Mouse (Mus musculus) forebrain, embryonic 11.5 days (tissue): ENCODE data around the gene Hormad1. TPM values are rescaled to one million over a fixed set of nuclear protein-coding genes. Genes with fewer than 3 reads are reported as not detected.
"Not testable (repeated sequence)": the region's sequence is repeated elsewhere in the genome, so short reads cannot be mapped to it uniquely, and the experiment has no call there.

Experiments used
- ATAC-seq: fragments of 200-750 bp; cut with Nextera tagmentation; replicated peaks from 2 replicates; pipeline ENCODE4 v1.8.0; 2017; ENCODE audit warnings: moderate TSS enrichment; ENCODE audit not compliant: low FRiP score
- DNase-seq: peaks from one replicate; pipeline ENCODE4 v3.0.0-alpha.2; 2017; ENCODE audit warnings: low spot score
- H3K27ac ChIP-seq: fragments of 300-500 bp; sonication (generic); 2 replicates; pipeline ENCODE4 v1.5.1; 2014; ENCODE audit warnings: low read depth, low read length
- H3K27me3 ChIP-seq: fragments of 300-500 bp; sonication (generic); 2 replicates; pipeline ENCODE4 v1.6.1; 2014; ENCODE audit warnings: mild to moderate bottlenecking, low read length, mixed read lengths; ENCODE audit not compliant: control insufficient read depth, insufficient read depth
- H3K36me3 ChIP-seq: fragments of 300-500 bp; sonication (generic); 2 replicates; pipeline ENCODE4 v1.6.1; 2014; ENCODE audit warnings: mild to moderate bottlenecking, low read length, moderate library complexity, mixed read lengths; ENCODE audit not compliant: control insufficient read depth, insufficient read depth
- H3K4me1 ChIP-seq: fragments of 300-500 bp; sonication (generic); replicated peaks from 2 replicates; pipeline ENCODE4 v1.6.1; 2014; ENCODE audit warnings: low read length, mixed read lengths; ENCODE audit not compliant: control insufficient read depth, insufficient read depth
- H3K4me2 ChIP-seq: fragments of 300-500 bp; sonication (generic); 2 replicates; pipeline ENCODE4 v1.6.1; 2014; ENCODE audit warnings: low read depth, mild to moderate bottlenecking, low read length, moderate library complexity, mixed read lengths; ENCODE audit not compliant: severe bottlenecking
- H3K4me3 ChIP-seq: fragments of 300-500 bp; sonication (generic); 2 replicates; pipeline ENCODE4 v1.5.1; 2014; ENCODE audit warnings: low read depth, low read length
- H3K9ac ChIP-seq: fragments of 300-500 bp; sonication (generic); 2 replicates; pipeline ENCODE4 v1.6.1; 2014; ENCODE audit warnings: low read length
- H3K9me3 ChIP-seq: fragments of 300-500 bp; sonication (generic); 2 replicates; pipeline ENCODE4 v1.6.1; 2016; ENCODE audit warnings: low read length, mixed read lengths; ENCODE audit not compliant: control insufficient read depth
- WGBS: fragments of 180-500 bp; shearing (Covaris S2); extraction: QIAGEN DNeasy Blood & Tissue Kit; methylation state at CpG from one replicate; pipeline ENCODE4 v1.1.7; 2014; 5-methylcytosine and 5-hydroxymethylcytosine counted together
- polyA plus RNA-seq: library from polyadenylated mRNA; unstranded; fragments of >200 nt; fragmentation: Nextera tagmentation; extraction: Ambion mirVana; gene quantifications from 2 replicates; pipeline ENCODE4 v1.2.1, GENCODE M21; 2014

The Hormad1 gene
- polyA plus RNA-seq, 1 experiment from 2014 or later = not detected

DNA sequence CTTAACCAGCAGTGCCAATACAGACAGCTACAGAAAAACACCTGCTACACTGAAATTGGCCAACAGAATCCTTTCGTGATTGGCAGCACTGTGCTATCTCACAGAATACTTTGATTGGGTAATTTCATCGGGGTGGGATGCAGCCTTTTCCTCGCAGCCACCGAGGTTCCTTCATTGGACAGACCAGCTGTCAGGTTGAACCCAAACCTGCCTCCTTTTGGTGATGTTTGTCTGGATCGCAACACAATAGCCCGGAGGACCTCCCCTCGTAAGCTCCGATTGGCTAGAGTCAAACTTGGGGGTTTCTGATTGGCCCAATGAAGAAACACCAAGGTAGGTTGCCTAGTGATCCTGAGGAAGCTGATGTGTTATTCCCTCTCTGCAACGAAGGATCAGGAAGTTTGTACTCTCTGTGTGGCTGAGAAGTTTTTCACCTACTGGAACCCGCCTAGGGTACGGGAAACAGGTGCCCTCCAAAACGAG lies 29.2 kb downstream of the Hormad1 start, which contains the start of gene Golph3l:
Gene Golph3l, plus strand, starts transcription at position 331 of the 483 bp plus-strand sequence.
- H3K4me2 ChIP-seq = peak within 1 kb of the TSS; percentile 50
- peak within 1 kb of the TSS; percentile 57; the same call in 1 of the 2 replicates for H3K9ac ChIP-seq
- H3K4me3 ChIP-seq = peak within 1 kb of the TSS; percentile 46
- DNase-seq = peak; percentile 91
- no peaks in the 10 kb centered on the region for H3K9me3 ChIP-seq
- WGBS = under 1% methylated on average over 12 of the region's 12 CpGs
- H3K36me3 ChIP-seq = peaks cover 3% of the 10 kb centered on the region; the same call in 1 of the 2 replicates
- H3K4me1 ChIP-seq = no peaks in the 10 kb centered on the region
- ATAC-seq = peak; percentile 100
- no peaks in the 10 kb centered on the region for H3K27me3 ChIP-seq
- peak within 1 kb of the TSS; percentile 71 for H3K27ac ChIP-seq

GRCm38 (mm10) chr3:95598734-95599133 lies 39.3 kb downstream of the Hormad1 start:
- no peak overlapping the region for H3K4me3 ChIP-seq
- no peaks in the 10 kb centered on the region for H3K4me1 ChIP-seq
- DNase-seq = no peak
- no peak overlapping the region for H3K4me2 ChIP-seq
- no peak overlapping the region for H3K27ac ChIP-seq
- H3K9me3 ChIP-seq = no peaks in the 10 kb centered on the region
- H3K36me3 ChIP-seq = no peaks in the 10 kb centered on the region; the same call in none of the 2 replicates
- no peak for ATAC-seq
- no peaks in the 10 kb centered on the region for H3K27me3 ChIP-seq
- no peak overlapping the region for H3K9ac ChIP-seq

DNA sequence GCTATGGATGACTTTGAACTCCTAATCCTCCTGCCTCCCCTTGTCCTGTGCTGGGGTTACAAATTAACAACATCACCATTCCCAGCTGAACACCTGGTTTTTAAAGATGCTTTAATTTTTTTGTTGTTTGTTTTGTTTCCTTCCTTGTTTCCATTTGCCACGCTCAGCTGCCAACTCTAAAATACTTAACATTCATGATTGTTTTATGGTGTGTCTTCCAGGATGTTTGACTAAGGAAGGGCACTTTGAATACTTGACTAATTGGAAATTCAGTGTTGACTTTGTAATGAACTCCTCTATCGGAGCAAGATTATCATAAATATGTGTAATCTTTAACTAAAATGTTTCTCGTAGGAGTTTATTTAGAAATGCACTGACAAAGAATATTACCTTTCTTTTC lies 41.8 kb downstream of the Hormad1 start:
- WGBS = 94% methylated on average over 3 of the region's 3 CpGs

GRCm38 (mm10) chr3:95606096-95606495 lies 46.6 kb downstream of the Hormad1 start:
- 95% methylated on average over 3 of the region's 3 CpGs for WGBS
- H3K27me3 ChIP-seq = no peaks in the 10 kb centered on the region
- DNase-seq = no peak
- H3K4me1 ChIP-seq = no peaks in the 10 kb centered on the region
- H3K9me3 ChIP-seq = no peaks in the 10 kb centered on the region
- no peak overlapping the region for H3K9ac ChIP-seq
- peaks cover 3% of the 10 kb centered on the region; the same call in 1 of the 2 replicates for H3K36me3 ChIP-seq
- H3K4me2 ChIP-seq = no peak overlapping the region
- H3K4me3 ChIP-seq = no peak overlapping the region
- no peak overlapping the region for H3K27ac ChIP-seq
- no peak for ATAC-seq

More for the DNA sequence above, 41.8 kb downstream of the Hormad1 start:
- DNase-seq = no peak
- Histone ChIP-seq H3K9me3 (no peaks in the 10 kb centered on the region), H3K4me3 (no peak overlapping the region), H3K9ac (no peak overlapping the region), H3K4me2 (no peak overlapping the region), H3K4me1 (no peaks in the 10 kb centered on the region), H3K36me3 (no peaks in the 10 kb centered on the region), H3K27me3 (no peaks in the 10 kb centered on the region), H3K27ac (no peak overlapping the region)
- no peak for ATAC-seq

DNA sequence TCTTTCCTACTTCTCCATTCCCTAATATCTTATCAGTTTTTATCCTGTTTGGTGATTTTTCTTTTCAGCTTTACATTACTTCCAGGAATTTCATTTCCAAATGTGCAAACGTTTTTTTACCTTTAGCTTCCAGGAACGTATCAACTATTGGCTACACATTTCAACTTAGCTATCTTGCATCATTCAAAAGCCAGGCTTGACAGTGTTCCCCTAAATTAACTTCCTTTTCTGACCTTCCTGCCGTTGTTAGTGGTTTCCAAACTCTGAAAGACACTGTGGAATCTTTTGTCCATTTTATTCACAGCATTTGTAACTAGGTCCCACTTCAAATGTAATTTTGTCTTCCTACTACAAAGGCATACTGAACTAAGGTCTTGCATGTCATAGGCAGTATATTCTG lies 49.7 kb downstream of the Hormad1 start:
- no peak for DNase-seq
- no peak overlapping the region for H3K4me2 ChIP-seq
- H3K4me1 ChIP-seq = no peaks in the 10 kb centered on the region
- H3K36me3 ChIP-seq = peaks cover 3% of the 10 kb centered on the region; the same call in 1 of the 2 replicates
- no peak for ATAC-seq
- no peaks in the 10 kb centered on the region for H3K27me3 ChIP-seq
- no peak overlapping the region for H3K27ac ChIP-seq
- H3K4me3 ChIP-seq = no peak overlapping the region
- no peak overlapping the region for H3K9ac ChIP-seq
- H3K9me3 ChIP-seq = no peaks in the 10 kb centered on the region
- WGBS = 78% methylated on average over 3 of the region's 3 CpGs

DNA sequence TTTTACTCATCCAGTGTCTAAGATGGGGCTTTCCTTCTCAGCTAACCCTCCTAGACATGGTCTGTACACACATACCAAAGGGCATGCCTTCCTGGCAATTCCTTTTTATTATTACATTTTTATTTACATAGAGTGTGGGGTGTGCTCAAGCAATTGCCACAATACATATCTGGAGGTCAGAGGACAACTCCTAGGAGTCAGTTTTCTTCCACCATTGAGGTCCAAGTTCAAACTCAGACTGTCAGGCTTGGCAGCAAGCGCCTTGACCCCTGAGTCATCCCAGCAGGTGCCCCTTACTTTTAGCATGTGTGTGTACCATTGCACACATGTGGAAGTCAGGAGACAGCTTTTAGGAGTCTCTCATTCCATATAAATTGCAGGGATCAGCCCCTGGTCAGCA lies 54.5 kb downstream of the Hormad1 start:
- Histone ChIP-seq H3K36me3 (no peaks in the 10 kb centered on the region; the same call in 1 of the 2 replicates), H3K4me2 (no peak overlapping the region), H3K4me3 (no peak overlapping the region), H3K9me3 (no peaks in the 10 kb centered on the region), H3K9ac (no peak overlapping the region), H3K4me1 (no peaks in the 10 kb centered on the region), H3K27me3 (no peaks in the 10 kb centered on the region), H3K27ac (no peak overlapping the region)
- no peak for DNase-seq
- WGBS = 90% methylated on average over 1 of the region's 1 CpGs
- no peak for ATAC-seq

DNA sequence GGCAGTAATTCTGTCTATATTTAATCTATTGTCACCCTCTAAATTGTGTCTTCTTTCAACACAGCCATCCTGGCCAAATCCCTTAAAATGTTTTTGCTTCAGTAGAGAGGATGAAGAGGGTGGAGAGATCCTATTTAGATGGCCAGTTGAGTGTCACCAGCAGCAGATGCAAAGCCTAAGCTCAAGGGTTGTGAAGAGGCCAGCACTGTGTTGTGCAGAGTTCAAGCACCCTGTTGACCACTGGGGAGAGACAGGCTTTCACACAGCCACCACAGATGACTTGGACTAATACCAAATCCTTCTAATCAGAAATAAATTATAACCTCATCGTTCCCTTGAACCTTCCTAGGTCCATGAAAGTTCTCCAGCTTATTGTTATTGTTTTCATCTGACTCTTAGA lies 59.0 kb downstream of the Hormad1 start:
- Histone ChIP-seq H3K4me1 (no peaks in the 10 kb centered on the region), H3K36me3 (no peaks in the 10 kb centered on the region; the same call in 1 of the 2 replicates), H3K9me3 (no peaks in the 10 kb centered on the region), H3K9ac (no peak overlapping the region), H3K4me2 (no peak overlapping the region), H3K27ac (no peak overlapping the region), H3K4me3 (no peak overlapping the region), H3K27me3 (no peaks in the 10 kb centered on the region)
- ATAC-seq (no peak), DNase-seq (no peak)
- WGBS = 86% methylated on average over 1 of the region's 1 CpGs

GRCm38 (mm10) chr3:95621241-95621640 lies 61.8 kb downstream of the Hormad1 start:
- no peak for DNase-seq
- ATAC-seq = no peak
- no peak overlapping the region for H3K9ac ChIP-seq
- H3K36me3 ChIP-seq = no peaks in the 10 kb centered on the region; the same call in 1 of the 2 replicates
- WGBS = 86% methylated on average over 1 of the region's 1 CpGs
- H3K4me2 ChIP-seq = no peak overlapping the region
- no peak overlapping the region for H3K4me3 ChIP-seq
- no peaks in the 10 kb centered on the region for H3K27me3 ChIP-seq
- peaks cover 5% of the 10 kb centered on the region; the same call in 1 of the 2 replicates for H3K4me1 ChIP-seq
- no peaks in the 10 kb centered on the region for H3K9me3 ChIP-seq
- no peak overlapping the region for H3K27ac ChIP-seq

DNA sequence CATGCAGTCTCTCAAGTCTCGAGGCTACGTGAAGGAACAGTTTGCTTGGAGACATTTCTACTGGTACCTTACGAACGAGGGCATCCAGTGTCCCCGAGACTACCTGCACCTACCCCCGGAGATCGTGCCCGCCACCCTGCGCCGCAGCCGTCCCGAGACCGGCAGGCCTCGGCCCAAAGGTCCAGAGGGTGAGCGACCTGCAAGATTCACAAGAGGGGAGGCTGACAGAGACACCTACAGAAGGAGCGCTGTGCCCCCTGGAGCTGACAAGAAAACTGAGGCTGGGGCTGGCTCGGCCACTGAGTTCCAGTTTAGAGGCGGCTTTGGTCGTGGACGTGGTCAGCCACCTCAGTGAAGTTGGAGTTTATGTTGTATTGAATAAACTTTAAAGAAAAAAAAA lies 62.9 kb downstream of the Hormad1 start:
- not testable (repeated sequence) for H3K27me3 ChIP-seq, DNase-seq, H3K4me1 ChIP-seq, H3K4me3 ChIP-seq, H3K4me2 ChIP-seq, H3K9ac ChIP-seq, ATAC-seq, H3K27ac ChIP-seq, H3K36me3 ChIP-seq, H3K9me3 ChIP-seq
- WGBS = 94% methylated on average over 20 of the region's 20 CpGs
